In genomic region chr16:94608706-94609594, GRCm38 (mm10) we compare ENCODE assay signal across 17 mouse cellular contexts. TPM values are rescaled to one million over a fixed set of nuclear protein-coding genes. Genes with fewer than 3 reads are reported as not detected.
DNase-seq lines count a peak whose midpoint lies in the region; ATAC-seq and TF ChIP-seq lines count a peak whose summit lies in the region.
"Had no signal": no experiment of that assay in that cellular context is flagged by ENCODE, and none has a peak within 500 bp of the region (broad histone marks: within the 10 kb centered on the region; RNA-seq: fewer than 3 reads in every experiment).

No protein-coding gene starts in this region.

- no peaks in the 10 kb centered on the region for H3K27me3 ChIP-seq in liver, embryonic 12.5 days (replicated peaks)
- H3K27me3 ChIP-seq: embryonic facial prominence, embryonic 13.5 days; forebrain, embryonic 12.5 days; neural tube, embryonic 15.5 days had no signal

- no peak for TF ChIP-seq CTCF in layer of hippocampus, adult 2 months (conservative IDR thresholded peaks at IDR 0.05)

- peak overlapping the region; percentile 19 for H3K27ac ChIP-seq in layer of hippocampus, adult 2 months
- H3K27ac ChIP-seq in liver, embryonic 12.5 days: no peak overlapping the region
- H3K27ac ChIP-seq: embryonic facial prominence, embryonic 13.5 days; forebrain, embryonic 12.5 days; liver, embryonic 14.5 days; neural tube, embryonic 15.5 days had no signal

- WGBS in liver, embryonic 12.5 days (ENCODE audit: insufficient replicate concordance): 85% methylated on average over 9 of the region's 9 CpGs

- H3K4me2 ChIP-seq in liver, embryonic 12.5 days: no peak overlapping the region
- H3K4me2 ChIP-seq: embryonic facial prominence, embryonic 13.5 days; forebrain, embryonic 12.5 days; neural tube, embryonic 15.5 days had no signal

- no peak overlapping the region for H3K9ac ChIP-seq in liver, embryonic 12.5 days
- H3K9ac ChIP-seq: embryonic facial prominence, embryonic 13.5 days; forebrain, embryonic 12.5 days; liver, embryonic 14.5 days; neural tube, embryonic 15.5 days had no signal

- peaks cover 11% of the 10 kb centered on the region for H3K36me3 ChIP-seq in liver, embryonic 12.5 days
- H3K36me3 ChIP-seq: forebrain, embryonic 12.5 days; neural tube, embryonic 15.5 days had no signal

- no peak overlapping the region for H3K4me3 ChIP-seq in layer of hippocampus, adult 2 months
- no peak overlapping the region for H3K4me3 ChIP-seq in liver, embryonic 12.5 days
- H3K4me3 ChIP-seq: embryonic facial prominence, embryonic 13.5 days; forebrain, embryonic 12.5 days; neural tube, embryonic 15.5 days had no signal

- DNase-seq in adrenal gland, postnatal 36 days: peak; percentile 34 to 49
- no peak for DNase-seq in adrenal gland, postnatal 10 days
- no peak for DNase-seq in layer of hippocampus, adult 2 months (ENCODE audit: low spot score in 2 of 2)
- no peak for DNase-seq in layer of hippocampus, adult 8-10 months (ENCODE audit: low spot score in 2 of 2)
- DNase-seq in c-Kit-positive CD71-negative TER-119-negative erythroid progenitor cells, embryonic 14.5 days (ENCODE audit: low read depth): peak; percentile 26
- DNase-seq in cerebellum, adult 11-12 months: no peak
- no peak for DNase-seq in T-cell, adult 2 months (ENCODE audit: low spot score)
- DNase-seq: cerebellum, postnatal 36 days; gastrocnemius, postnatal 36 days; right cerebral cortex, adult 18-20 months; thymus, adult 2 months had no signal

- no peaks in the 10 kb centered on the region for H3K9me3 ChIP-seq in liver, embryonic 12.5 days (replicated peaks)
- H3K9me3 ChIP-seq: embryonic facial prominence, embryonic 13.5 days; forebrain, embryonic 12.5 days; neural tube, embryonic 15.5 days had no signal

- peaks cover 35% of the 10 kb centered on the region for H3K4me1 ChIP-seq in liver, embryonic 12.5 days
- H3K4me1 ChIP-seq: forebrain, embryonic 12.5 days had no signal

- no peak for ATAC-seq in liver, embryonic 12.5 days
- ATAC-seq: hindbrain, embryonic 16.5 days had no signal

RNA-seq across cellular contexts. Expression of gene Dyrk1a, which starts 39.1 kb away (rescaled TPM):
- 10 to 100 TPM; 68.7 to 77.0 TPM for total RNA-seq in adrenal gland, postnatal 36 days (2021)
- 10 to 100 TPM; 59.7 to 62.7 TPM for total RNA-seq in adrenal gland, postnatal 10 days (2021)
- total RNA-seq in layer of hippocampus, adult 2 months (2021): 10 to 100 TPM; 95.0 to 98.9 TPM
- total RNA-seq in layer of hippocampus, adult 8-10 months (2022): 10 to 100 TPM; 90.2 to 98.5 (median 96.3) TPM
- 4.8 and 4.9 TPM in 2 replicates for polyA plus RNA-seq in liver, embryonic 12.5 days (2016; fragmentation: Nextera tagmentation; extraction: Ambion mirVana)

Comparison
In these comparisons a context has a peak if more than half of its experiments do, and no peak if none do; other contexts are left out.
1. DNase-seq: peak in adrenal gland, postnatal 36 days (2 of 2) and c-Kit-positive CD71-negative TER-119-negative erythroid progenitor cells, embryonic 14.5 days (single experiment); none in adrenal gland, postnatal 10 days (single experiment), layer of hippocampus, adult 2 months (0 of 2), layer of hippocampus, adult 8-10 months (0 of 2), cerebellum, adult 11-12 months (single experiment) and T-cell, adult 2 months (single experiment).